Mouse (Mus musculus) kidney, postnatal 0 days (tissue): ENCODE measurements at regions not wholly inside any gene's neighbourhood (a gene's known extent, or its start where the extent isn't known, plus 50 kb on each side); places are given as distances from the start of the nearest gene placed in this dataset.
A peak's percentile ranks its signal among the peaks of the same experiment; 100 is the strongest.

Experiments
- ATAC-seq: fragments of 200-750 bp; cut with Nextera tagmentation; replicated peaks from 2 replicates; pipeline ENCODE4 v1.8.0; 2017; ENCODE audit warnings: low read depth, moderate number of reproducible peaks, moderate TSS enrichment, moderate library complexity; ENCODE audit not compliant: low FRiP score
- DNase-seq: peaks from one replicate; pipeline ENCODE4 v3.0.0-alpha.2; 2016; ENCODE audit warnings: low spot score
- H3K27ac ChIP-seq: fragments of 300-500 bp; sonication (generic); 2 replicates; pipeline ENCODE4 v1.5.1; 2014; ENCODE audit warnings: mild to moderate bottlenecking
- H3K27me3 ChIP-seq: fragments of 300-500 bp; sonication (generic); 2 replicates; pipeline ENCODE4 v1.6.1; 2014; ENCODE audit warnings: low read length, mixed read lengths; ENCODE audit not compliant: insufficient read depth
- H3K36me3 ChIP-seq: fragments of 300-500 bp; sonication (generic); 2 replicates; pipeline ENCODE4 v1.6.1; 2014; ENCODE audit warnings: low read length, mixed read lengths; ENCODE audit not compliant: insufficient read depth
- H3K4me1 ChIP-seq: fragments of 300-500 bp; sonication (generic); replicated peaks from 2 replicates; pipeline ENCODE4 v1.6.1; 2014; ENCODE audit warnings: antibody characterized with exemption, low read length, mixed read lengths; ENCODE audit not compliant: insufficient read depth
- H3K4me2 ChIP-seq: fragments of 300-500 bp; sonication (generic); 2 replicates; pipeline ENCODE4 v1.6.1; 2014; ENCODE audit warnings: mild to moderate bottlenecking, low read length, moderate library complexity, mixed read lengths
- H3K4me3 ChIP-seq: fragments of 300-500 bp; sonication (generic); replicated peaks from 2 replicates; pipeline ENCODE4 v1.5.1; 2014; ENCODE audit warnings: low read depth, low read length
- H3K9ac ChIP-seq: fragments of 300-500 bp; sonication (generic); 2 replicates; pipeline ENCODE4 v1.6.1; 2014; ENCODE audit warnings: low read depth, low read length
- H3K9me3 ChIP-seq: fragments of 300-500 bp; sonication (generic); replicated peaks from 2 replicates; pipeline ENCODE4 v1.6.1; 2016; ENCODE audit warnings: low read length, inconsistent platforms, mixed read lengths
- CTCF ChIP-seq: IDR thresholded peaks from 2 replicates; pipeline ENCODE4 v1.5.1; 2016; ENCODE audit warnings: antibody characterized with exemption, low read depth, mild to moderate bottlenecking, moderate library complexity
- WGBS: fragments of 180-500 bp; shearing (Covaris S2); extraction: QIAGEN DNeasy Blood & Tissue Kit; methylation state at CpG from one replicate; pipeline ENCODE4 v1.1.7; 2014; 5-methylcytosine and 5-hydroxymethylcytosine counted together

DNA sequence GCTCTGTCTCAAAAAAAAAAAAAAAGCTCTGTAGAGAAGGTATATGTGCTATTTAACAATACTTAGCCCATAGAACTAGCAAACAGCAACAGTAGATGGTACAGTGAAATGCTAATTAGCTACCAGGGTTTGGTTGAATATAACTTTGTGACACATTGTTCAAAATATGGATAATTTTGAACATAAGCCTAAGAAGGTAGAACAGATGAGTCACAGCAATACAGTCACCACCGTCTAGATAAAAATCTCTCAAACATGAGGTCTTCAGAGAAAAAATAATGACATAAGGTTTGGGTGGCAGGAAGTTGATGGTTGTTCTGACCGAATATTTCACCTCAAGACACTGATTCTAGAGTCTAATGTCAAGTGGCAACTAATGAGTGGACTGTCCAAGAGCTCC lies 136.6 kb downstream of the Mreg start:
- no peak overlapping the region for H3K4me3 ChIP-seq
- ATAC-seq (no peak), DNase-seq (no peak)
- no peak overlapping the region for H3K4me2 ChIP-seq
- no peaks in the 10 kb centered on the region for H3K9me3 ChIP-seq
- 73% methylated on average over 2 of the region's 2 CpGs for WGBS
- no peaks in the 10 kb centered on the region for H3K4me1 ChIP-seq
- H3K27ac ChIP-seq = no peak overlapping the region
- H3K27me3 ChIP-seq = no peaks in the 10 kb centered on the region
- H3K9ac ChIP-seq = no peak overlapping the region
- no peaks in the 10 kb centered on the region for H3K36me3 ChIP-seq
- TF ChIP-seq CTCF = no peak

DNA sequence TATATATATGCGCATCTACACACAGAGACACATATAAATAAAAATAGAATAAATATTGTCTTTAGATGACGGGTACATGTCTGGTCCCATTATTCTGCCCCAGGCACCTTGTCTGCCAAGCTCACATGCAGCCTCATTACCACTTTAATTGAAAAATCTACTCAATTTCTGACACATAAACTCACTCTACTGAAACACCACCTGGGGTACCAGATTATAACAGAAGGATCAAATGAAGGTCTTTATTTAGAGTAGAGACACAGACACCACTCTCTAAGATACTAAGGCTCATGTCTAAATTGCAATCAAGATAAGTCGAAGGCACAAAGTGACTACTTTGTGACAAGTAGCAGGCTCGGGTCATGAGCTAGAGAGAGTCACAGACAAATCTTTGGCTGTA lies 138.9 kb downstream of the Mreg start:
- WGBS = 83% methylated on average over 4 of the region's 4 CpGs
- Histone ChIP-seq H3K27me3 (no peaks in the 10 kb centered on the region), H3K9me3 (no peaks in the 10 kb centered on the region), H3K4me1 (no peaks in the 10 kb centered on the region), H3K9ac (no peak overlapping the region), H3K27ac (no peak overlapping the region), H3K4me2 (no peak overlapping the region), H3K4me3 (no peak overlapping the region), H3K36me3 (no peaks in the 10 kb centered on the region)
- ATAC-seq = no peak
- DNase-seq = no peak
- no peak for TF ChIP-seq CTCF

DNA sequence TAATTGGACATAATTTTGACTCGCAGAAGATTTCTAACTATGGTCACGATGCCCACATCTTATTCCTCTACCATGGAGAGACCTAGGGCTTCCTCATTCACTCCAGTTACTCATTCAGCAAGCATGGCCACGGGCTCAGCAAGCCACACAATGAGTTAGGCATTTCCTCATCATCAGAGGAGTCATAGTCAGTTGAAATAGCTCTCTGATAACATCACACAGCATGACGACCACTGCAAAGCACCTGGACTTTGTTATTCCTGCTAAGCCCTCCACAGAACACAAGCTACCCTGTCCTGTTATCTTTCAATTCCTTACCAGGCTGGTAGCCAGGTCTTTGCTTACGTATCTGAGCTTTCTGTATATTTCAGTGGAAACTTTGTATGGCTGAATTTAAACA lies 141.6 kb downstream of the Mreg start:
- no peak overlapping the region for H3K4me2 ChIP-seq
- H3K27me3 ChIP-seq = no peaks in the 10 kb centered on the region
- H3K4me1 ChIP-seq = no peaks in the 10 kb centered on the region
- no peak overlapping the region for H3K9ac ChIP-seq
- no peak overlapping the region for H3K4me3 ChIP-seq
- H3K36me3 ChIP-seq = no peaks in the 10 kb centered on the region
- WGBS = 69% methylated on average over 5 of the region's 5 CpGs
- ATAC-seq = no peak
- no peak for TF ChIP-seq CTCF
- DNase-seq = no peak
- no peak overlapping the region for H3K27ac ChIP-seq
- H3K9me3 ChIP-seq = no peaks in the 10 kb centered on the region

DNA sequence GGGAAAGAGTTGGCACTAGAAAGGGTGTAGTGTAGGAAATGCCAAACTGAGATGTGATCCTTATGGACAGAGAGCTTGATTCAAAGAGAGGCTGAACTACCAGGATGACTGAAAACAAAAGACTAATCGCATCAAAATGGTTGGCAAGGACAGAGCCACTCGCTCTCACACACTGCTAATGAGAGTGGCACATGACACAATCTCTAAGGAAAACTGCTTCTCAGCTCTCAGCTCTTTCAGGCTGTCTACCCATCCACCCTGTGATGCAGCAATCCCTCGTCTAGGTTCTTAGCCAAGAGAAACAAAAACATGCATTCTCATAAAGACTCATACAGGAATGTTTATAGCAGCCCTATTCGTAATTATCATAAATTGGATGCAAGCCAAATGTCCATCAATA lies 143.1 kb downstream of the Mreg start:
- Histone ChIP-seq H3K27me3 (no peaks in the 10 kb centered on the region), H3K27ac (no peak overlapping the region), H3K4me2 (no peak overlapping the region), H3K4me3 (no peak overlapping the region), H3K36me3 (no peaks in the 10 kb centered on the region), H3K9me3 (no peaks in the 10 kb centered on the region), H3K9ac (no peak overlapping the region), H3K4me1 (no peaks in the 10 kb centered on the region)
- ATAC-seq = no peak
- peak; percentile 13 for DNase-seq
- WGBS = 67% methylated on average over 4 of the region's 4 CpGs
- TF ChIP-seq CTCF = no peak

DNA sequence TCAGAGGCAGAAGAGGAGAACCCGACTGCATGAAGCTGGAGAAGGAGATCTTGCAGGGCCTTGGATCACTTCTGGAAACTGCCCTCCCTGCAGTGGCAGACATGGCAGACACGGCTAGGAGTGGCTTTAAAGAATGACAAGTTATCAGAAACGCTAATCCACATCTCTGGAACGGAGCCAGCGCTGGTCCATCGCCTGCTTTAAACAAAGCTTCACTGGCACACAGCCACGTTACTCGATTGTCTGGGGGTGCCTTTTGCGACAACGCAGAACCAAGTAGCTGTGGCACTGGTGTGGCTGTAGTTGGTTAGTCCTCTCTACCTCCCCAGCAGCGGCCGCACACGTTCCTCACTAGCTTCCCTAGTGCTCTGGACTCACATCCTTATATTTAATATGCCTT lies 147.0 kb downstream of the Mreg start:
- ATAC-seq (no peak), DNase-seq (no peak)
- no peak for TF ChIP-seq CTCF

DNA sequence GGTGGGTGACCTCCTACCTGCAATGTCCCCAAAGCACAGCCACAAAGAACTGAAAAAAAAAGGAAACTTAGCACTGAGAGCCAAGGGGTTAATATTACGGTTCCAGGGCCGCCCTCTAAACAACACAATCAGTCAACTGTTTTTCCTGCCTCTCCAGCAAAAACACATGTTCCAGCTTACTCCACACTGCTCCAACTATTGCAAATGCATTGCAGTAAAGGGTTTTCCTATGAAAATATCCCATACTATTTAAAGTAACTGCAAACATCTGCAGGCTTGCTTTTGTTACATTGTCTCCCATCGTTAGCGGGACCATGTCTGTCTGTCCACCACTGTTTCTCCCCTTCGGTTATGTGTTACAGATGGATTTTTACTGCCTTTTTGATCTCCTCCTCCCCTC lies 151.7 kb downstream of the Mreg start:
- no peak for TF ChIP-seq CTCF
- no peak overlapping the region for H3K27ac ChIP-seq
- H3K9ac ChIP-seq = no peak overlapping the region
- DNase-seq (peak; percentile 41), ATAC-seq (no peak)
- no peaks in the 10 kb centered on the region for H3K4me1 ChIP-seq
- H3K4me2 ChIP-seq = no peak overlapping the region
- H3K36me3 ChIP-seq = no peaks in the 10 kb centered on the region
- H3K9me3 ChIP-seq = no peaks in the 10 kb centered on the region
- WGBS = 48% methylated on average over 5 of the region's 5 CpGs
- H3K27me3 ChIP-seq = no peaks in the 10 kb centered on the region
- no peak overlapping the region for H3K4me3 ChIP-seq

More for the DNA sequence above, 147.0 kb downstream of the Mreg start:
- no peaks in the 10 kb centered on the region for H3K4me1 ChIP-seq
- H3K36me3 ChIP-seq = no peaks in the 10 kb centered on the region
- H3K9me3 ChIP-seq = no peaks in the 10 kb centered on the region
- H3K27me3 ChIP-seq = no peaks in the 10 kb centered on the region
- no peak overlapping the region for H3K4me2 ChIP-seq
- no peak overlapping the region for H3K9ac ChIP-seq
- WGBS = 74% methylated on average over 13 of the region's 13 CpGs
- H3K4me3 ChIP-seq = no peak overlapping the region
- no peak overlapping the region for H3K27ac ChIP-seq

DNA sequence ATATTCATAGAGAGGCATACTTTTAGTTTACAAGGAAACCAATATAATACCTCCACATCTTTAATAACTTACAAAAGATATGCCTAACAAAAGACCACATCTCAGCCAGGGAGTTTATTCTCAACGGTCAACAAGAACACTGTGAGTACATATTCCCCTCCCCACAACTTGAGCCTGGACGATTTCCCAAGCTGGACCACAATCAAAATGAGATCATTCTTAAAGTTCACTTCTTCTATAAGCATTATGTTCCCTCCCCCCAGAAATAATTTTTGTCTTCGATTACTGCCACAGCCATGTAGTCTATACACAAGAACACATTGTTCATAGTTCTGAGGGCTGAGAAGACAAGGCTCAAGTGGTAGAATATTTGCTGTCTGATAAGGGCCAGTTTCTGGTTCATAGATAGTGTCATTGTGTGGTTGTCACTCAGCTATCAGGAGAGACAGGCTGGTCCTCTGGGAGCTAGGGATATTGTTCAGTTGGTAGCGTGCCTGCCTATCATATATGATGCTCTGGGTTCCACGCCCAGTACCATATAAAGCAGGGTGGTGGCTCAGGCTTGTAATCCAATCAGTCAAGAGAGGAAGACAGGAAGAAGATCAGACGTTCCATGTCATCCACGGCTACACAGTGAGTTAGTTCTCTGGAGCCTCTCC lies 153.9 kb downstream of the Mreg start:
- Histone ChIP-seq H3K4me3 (no peak overlapping the region), H3K9me3 (no peaks in the 10 kb centered on the region), H3K27me3 (no peaks in the 10 kb centered on the region), H3K4me2 (no peak overlapping the region), H3K4me1 (no peaks in the 10 kb centered on the region), H3K9ac (no peak overlapping the region), H3K27ac (no peak overlapping the region), H3K36me3 (no peaks in the 10 kb centered on the region)
- DNase-seq (no peak), ATAC-seq (no peak)
- WGBS = 61% methylated on average over 7 of the region's 7 CpGs
- TF ChIP-seq CTCF = no peak
